18 mouse cellular contexts compared by ENCODE assay signal in genomic region chr11:12234126-12234525, GRCm38 (mm10).
"Had no signal": no experiment of that assay in that cellular context is flagged by ENCODE, and none has a peak within 500 bp of the region (broad histone marks: within the 10 kb centered on the region; RNA-seq: fewer than 3 reads in every experiment).

No protein-coding gene starts in this region.

- H3K27ac ChIP-seq: kidney, postnatal 0 days; left cerebral cortex, adult 2 months; liver, embryonic 12.5 days; liver, embryonic 15.5 days; lung, embryonic 15.5 days; neural tube, embryonic 12.5 days; neural tube, embryonic 15.5 days; stomach, postnatal 0 days had no signal

- DNase-seq: kidney, adult 18-20 months; layer of hippocampus, postnatal 36 days; midbrain, embryonic 14.5 days; right cerebral cortex, adult 18-20 months; right cerebral cortex, postnatal 14 days; right cerebral cortex, postnatal 4 days; thymus, adult 2 months; thymus, postnatal 14 days; thymus, postnatal 4 days had no signal

- H3K4me3 ChIP-seq: left cerebral cortex, adult 2 months; liver, embryonic 12.5 days; liver, embryonic 15.5 days; lung, embryonic 15.5 days; neural tube, embryonic 12.5 days; neural tube, embryonic 15.5 days had no signal

- H3K4me2 ChIP-seq: liver, embryonic 12.5 days; liver, embryonic 15.5 days; lung, embryonic 15.5 days; midbrain, embryonic 11.5 days; neural tube, embryonic 12.5 days; neural tube, embryonic 15.5 days had no signal

- H3K9ac ChIP-seq: liver, embryonic 12.5 days; liver, embryonic 15.5 days; lung, embryonic 15.5 days; neural tube, embryonic 12.5 days; neural tube, embryonic 15.5 days had no signal

- H3K4me1 ChIP-seq: liver, embryonic 12.5 days; liver, embryonic 15.5 days; neural tube, embryonic 12.5 days had no signal

- H3K36me3 ChIP-seq: liver, embryonic 12.5 days; liver, embryonic 15.5 days; lung, embryonic 15.5 days; neural tube, embryonic 12.5 days had no signal

- H3K9me3 ChIP-seq: liver, embryonic 12.5 days; liver, embryonic 15.5 days; lung, embryonic 15.5 days; neural tube, embryonic 12.5 days; neural tube, embryonic 15.5 days had no signal

- ATAC-seq: liver, embryonic 12.5 days had no signal

- H3K27me3 ChIP-seq: liver, embryonic 15.5 days; lung, embryonic 15.5 days; neural tube, embryonic 12.5 days; neural tube, embryonic 15.5 days had no signal
